Mouse (Mus musculus): ENCODE measurements around the gene Bmp4.

Bmp4 gene

DNA sequence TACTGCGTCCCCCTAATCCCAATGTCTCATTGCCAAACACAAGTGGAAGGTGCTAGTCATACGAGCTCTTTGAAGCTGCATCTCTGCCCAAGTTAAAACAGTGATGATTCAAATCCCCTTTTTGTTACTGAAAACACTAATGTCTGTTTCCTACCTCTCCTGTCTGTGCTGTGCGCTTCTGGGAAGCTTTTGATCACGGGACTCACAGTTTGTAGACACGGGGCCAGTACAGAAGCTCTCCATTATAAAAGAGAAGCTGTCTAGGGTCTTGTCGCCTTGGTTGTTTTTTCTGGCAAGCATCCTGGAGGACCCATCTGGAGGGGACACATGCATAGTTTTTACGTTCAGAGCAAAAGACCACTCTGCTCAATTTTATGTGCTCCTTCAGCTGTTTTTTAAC lies 33.2 kb downstream of the Bmp4 start:
- no peak for TF ChIP-seq GATA4 (IDR thresholded peaks at IDR 0.05; ENCODE audit: insufficient replicate concordance, low read length)

DNA sequence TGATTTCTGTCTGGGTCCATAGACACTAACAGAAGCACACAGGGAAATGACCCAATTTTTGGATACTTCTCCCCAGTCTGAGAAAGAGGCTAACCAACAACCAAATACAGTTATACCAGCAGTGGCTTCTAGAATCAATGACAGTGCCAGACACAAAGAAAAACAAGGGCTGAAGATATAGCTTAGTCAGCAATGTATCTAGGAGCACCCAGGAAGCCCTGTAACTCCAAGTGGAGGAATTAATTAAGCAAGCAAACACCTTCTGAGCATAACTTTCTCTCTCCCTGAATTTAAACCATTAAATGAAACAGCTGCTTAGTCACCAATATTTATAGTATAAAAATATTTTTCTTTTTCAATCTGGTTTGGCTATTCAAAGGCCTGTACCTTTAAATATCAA lies 45.7 kb downstream of the Bmp4 start:
- TF ChIP-seq GATA4 (IDR thresholded peaks at IDR 0.05; ENCODE audit: insufficient replicate concordance, low read length): no peak

DNA sequence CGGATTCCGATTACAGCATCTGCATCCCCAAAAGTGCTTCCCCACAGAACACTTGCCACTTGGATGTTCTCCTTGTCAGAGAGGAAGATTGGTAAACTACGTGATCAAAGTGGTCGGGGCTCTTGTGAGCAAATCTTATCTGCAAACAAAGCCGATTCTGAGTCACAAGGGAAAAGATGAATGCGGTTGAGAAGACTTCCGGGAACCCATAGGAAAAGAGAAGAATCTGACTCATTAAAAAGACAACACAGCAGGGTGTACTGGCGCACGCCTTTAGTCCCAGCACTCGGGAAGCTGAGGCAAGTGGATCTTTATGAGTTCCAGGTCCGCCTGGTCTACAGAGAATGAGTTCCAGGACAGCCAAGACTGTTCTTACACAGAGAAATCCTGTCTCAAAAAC lies 51.7 kb downstream of the Bmp4 start:
- no peak for TF ChIP-seq GATA4 (IDR thresholded peaks at IDR 0.05; ENCODE audit: insufficient replicate concordance, low read length)
